Mouse (Mus musculus): ENCODE measurements around the gene A830018L16Rik.

DNA sequence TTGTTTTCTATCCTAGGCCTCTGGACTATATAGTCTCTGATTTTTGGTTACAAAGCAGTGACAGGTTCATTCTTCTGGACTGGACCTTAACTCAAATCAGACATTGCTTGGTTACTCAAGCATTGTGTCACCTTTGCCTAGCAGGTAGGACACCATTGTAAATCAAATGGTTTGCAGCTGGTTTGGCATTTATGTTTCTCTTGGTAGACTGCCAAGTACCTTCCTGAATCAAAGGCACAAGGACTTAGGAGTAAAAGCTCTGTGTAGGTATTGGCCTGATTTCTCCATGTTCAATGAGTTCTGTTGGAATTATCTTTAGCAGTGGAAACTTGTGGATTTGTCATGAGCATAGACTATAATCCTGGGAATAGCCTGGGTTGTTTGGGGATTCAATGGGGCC is 338.1 kb downstream of the A830018L16Rik start:
- TF ChIP-seq CTCF (IDR thresholded peaks at IDR 0.05; ENCODE audit: control insufficient read depth, insufficient read depth, insufficient replicate concordance, low read depth, low read length) (no peak), POLR2A (IDR thresholded peaks at IDR 0.05; ENCODE audit: control insufficient read depth, low read depth, low read length) (no peak)

Measured in testis, adult 2 months (tissue).